Mouse (Mus musculus): ENCODE results near the gene Dchs2. TPM values are rescaled to one million over a fixed set of nuclear protein-coding genes. Genes with fewer than 3 reads are reported as not detected.
A peak's percentile ranks its signal among the peaks of the same experiment; 100 is the strongest.
"Not testable (repeated sequence)": the region's sequence is repeated elsewhere in the genome, so short reads cannot be mapped to it uniquely, and the experiment has no call there.

Dchs2 gene
- polyA plus RNA-seq, 1 experiment from 2014 or later: 0.11 TPM

GRCm38 (mm10) chr3:83114946-83115345 lies 12.8 kb upstream of the Dchs2 start:
- no peak overlapping the region for H3K27ac ChIP-seq (ENCODE audit: poor library complexity, severe bottlenecking)
- peaks cover 3% of the 10 kb centered on the region; the same call in 1 of the 2 replicates for H3K4me1 ChIP-seq (replicated peaks)
- ATAC-seq (ENCODE audit: insufficient number of reproducible peaks, low FRiP score): no peak
- H3K4me2 ChIP-seq: no peak overlapping the region
- WGBS: 63% methylated on average over 1 of the region's 1 CpGs
- no peaks in the 10 kb centered on the region for H3K9me3 ChIP-seq (replicated peaks)
- peaks cover 10% of the 10 kb centered on the region for H3K27me3 ChIP-seq (replicated peaks)
- H3K9ac ChIP-seq: no peak overlapping the region
- H3K36me3 ChIP-seq: no peaks in the 10 kb centered on the region
- no peak overlapping the region for H3K4me3 ChIP-seq

GRCm38 (mm10) chr3:83117592-83117991 lies 10.2 kb upstream of the Dchs2 start:
- no peak overlapping the region for H3K4me2 ChIP-seq
- WGBS: 70% methylated on average over 10 of the region's 10 CpGs
- H3K36me3 ChIP-seq: no peaks in the 10 kb centered on the region
- H3K4me1 ChIP-seq (replicated peaks): peaks cover 3% of the 10 kb centered on the region; the same call in 1 of the 2 replicates
- H3K9ac ChIP-seq: no peak overlapping the region
- ATAC-seq (ENCODE audit: insufficient number of reproducible peaks, low FRiP score): no peak
- peaks cover 4% of the 10 kb centered on the region for H3K27me3 ChIP-seq (replicated peaks)
- no peak overlapping the region for H3K4me3 ChIP-seq
- no peaks in the 10 kb centered on the region for H3K9me3 ChIP-seq (replicated peaks)
- H3K27ac ChIP-seq (ENCODE audit: poor library complexity, severe bottlenecking): no peak overlapping the region

- WGBS: 89% methylated on average over 9 of the region's 9 CpGs
Observed at GRCm38 (mm10) chr3:83123945-83124344, 3.8 kb upstream of the Dchs2 start.

GRCm38 (mm10) chr3:83127088-83127725 lies 541 bp upstream of the Dchs2 start:
- peak overlapping the region; percentile 55 for H3K9ac ChIP-seq
- under 1% methylated on average over 34 of the region's 37 CpGs for WGBS
- peak; percentile 61 for ATAC-seq (ENCODE audit: insufficient number of reproducible peaks, low FRiP score)

More at GRCm38 (mm10) chr3:83123945-83124344, 3.8 kb upstream of the Dchs2 start:
- H3K36me3 ChIP-seq; H3K9ac ChIP-seq; H3K4me3 ChIP-seq; H3K9me3 ChIP-seq (replicated peaks); H3K4me2 ChIP-seq; ATAC-seq (ENCODE audit: insufficient number of reproducible peaks, low FRiP score); H3K27ac ChIP-seq (ENCODE audit: poor library complexity, severe bottlenecking): not testable (repeated sequence)
- Histone ChIP-seq H3K27me3 (replicated peaks) (peaks cover 47% of the 10 kb centered on the region), H3K4me1 (replicated peaks) (peaks cover 16% of the 10 kb centered on the region)

GRCm38 (mm10) chr3:83128449-83128922 lies 738 bp downstream of the Dchs2 start:
- Histone ChIP-seq H3K9me3 (replicated peaks) (no peaks in the 10 kb centered on the region), H3K4me1 (replicated peaks) (peaks cover 22% of the 10 kb centered on the region), H3K4me2 (peak overlapping the region; percentile 91), H3K27me3 (replicated peaks) (peaks cover 76% of the 10 kb centered on the region), H3K27ac (ENCODE audit: poor library complexity, severe bottlenecking) (no peak overlapping the region), H3K9ac (peak overlapping the region; percentile 55; the same call in 1 of the 2 replicates), H3K36me3 (no peaks in the 10 kb centered on the region), H3K4me3 (peak overlapping the region; percentile 72)
- ATAC-seq (ENCODE audit: insufficient number of reproducible peaks, low FRiP score): peak; percentile 14; the same call in 1 of the 2 replicates
- WGBS: under 1% methylated on average over 43 of the region's 43 CpGs

More at GRCm38 (mm10) chr3:83127088-83127725, 541 bp upstream of the Dchs2 start:
- no peaks in the 10 kb centered on the region for H3K36me3 ChIP-seq
- H3K27ac ChIP-seq (ENCODE audit: poor library complexity, severe bottlenecking): no peak overlapping the region
- peak overlapping the region; percentile 91 for H3K4me2 ChIP-seq
- H3K9me3 ChIP-seq (replicated peaks): no peaks in the 10 kb centered on the region
- peaks cover 71% of the 10 kb centered on the region for H3K27me3 ChIP-seq (replicated peaks)
- peak overlapping the region; percentile 72 for H3K4me3 ChIP-seq
- H3K4me1 ChIP-seq (replicated peaks): peaks cover 22% of the 10 kb centered on the region

GRCm38 (mm10) chr3:83129151-83129550 lies 1.4 kb downstream of the Dchs2 start:
- Histone ChIP-seq H3K27me3 (replicated peaks) (peaks cover 76% of the 10 kb centered on the region), H3K27ac (ENCODE audit: poor library complexity, severe bottlenecking) (no peak overlapping the region), H3K36me3 (no peaks in the 10 kb centered on the region), H3K4me2 (peak overlapping the region; percentile 91), H3K9me3 (replicated peaks) (no peaks in the 10 kb centered on the region), H3K9ac (no peak overlapping the region), H3K4me3 (peak overlapping the region; percentile 72), H3K4me1 (replicated peaks) (peaks cover 22% of the 10 kb centered on the region)
- 7% methylated on average over 22 of the region's 22 CpGs for WGBS
- 0 out of 2 replicates have a peak, but pooled peaks have one; percentile 10 for ATAC-seq (ENCODE audit: insufficient number of reproducible peaks, low FRiP score)

- 54% methylated on average over 7 of the region's 7 CpGs for WGBS
- Histone ChIP-seq H3K9ac (no peak overlapping the region), H3K4me2 (no peak overlapping the region), H3K9me3 (replicated peaks) (no peaks in the 10 kb centered on the region), H3K27me3 (replicated peaks) (peaks cover 9% of the 10 kb centered on the region), H3K36me3 (no peaks in the 10 kb centered on the region), H3K4me1 (replicated peaks) (peaks cover 9% of the 10 kb centered on the region), H3K27ac (ENCODE audit: poor library complexity, severe bottlenecking) (no peak overlapping the region), H3K4me3 (no peak overlapping the region)
- ATAC-seq (ENCODE audit: insufficient number of reproducible peaks, low FRiP score): no peak
Observed at GRCm38 (mm10) chr3:83136413-83136812, 8.7 kb downstream of the Dchs2 start.

GRCm38 (mm10) chr3:83138820-83139219 lies 11.1 kb downstream of the Dchs2 start:
- Histone ChIP-seq H3K4me3 (no peak overlapping the region), H3K9ac (no peak overlapping the region), H3K36me3 (no peaks in the 10 kb centered on the region), H3K27me3 (replicated peaks) (no peaks in the 10 kb centered on the region), H3K27ac (ENCODE audit: poor library complexity, severe bottlenecking) (no peak overlapping the region), H3K4me2 (no peak overlapping the region; the same call in 1 of the 2 replicates), H3K9me3 (replicated peaks) (no peaks in the 10 kb centered on the region), H3K4me1 (replicated peaks) (peaks cover 9% of the 10 kb centered on the region)
- ATAC-seq (ENCODE audit: insufficient number of reproducible peaks, low FRiP score): no peak
- WGBS: 67% methylated on average over 2 of the region's 2 CpGs

GRCm38 (mm10) chr3:83145610-83146009 lies 17.9 kb downstream of the Dchs2 start:
- WGBS: 46% methylated on average over 3 of the region's 3 CpGs
- H3K4me3 ChIP-seq: no peak overlapping the region

GRCm38 (mm10) chr3:83147273-83148054 lies 19.7 kb downstream of the Dchs2 start:
- no peak for ATAC-seq (ENCODE audit: insufficient number of reproducible peaks, low FRiP score)
- H3K27me3 ChIP-seq (replicated peaks): no peaks in the 10 kb centered on the region
- H3K27ac ChIP-seq (ENCODE audit: poor library complexity, severe bottlenecking): no peak overlapping the region
- WGBS: 78% methylated on average over 6 of the region's 6 CpGs
- H3K36me3 ChIP-seq: no peaks in the 10 kb centered on the region
- no peaks in the 10 kb centered on the region for H3K4me1 ChIP-seq (replicated peaks)
- H3K4me2 ChIP-seq: no peak overlapping the region
- no peaks in the 10 kb centered on the region for H3K9me3 ChIP-seq (replicated peaks)
- H3K9ac ChIP-seq: no peak overlapping the region
- no peak overlapping the region for H3K4me3 ChIP-seq

More at GRCm38 (mm10) chr3:83145610-83146009, 17.9 kb downstream of the Dchs2 start:
- H3K27me3 ChIP-seq (replicated peaks): no peaks in the 10 kb centered on the region
- H3K9ac ChIP-seq: no peak overlapping the region
- no peak for ATAC-seq (ENCODE audit: insufficient number of reproducible peaks, low FRiP score)
- H3K4me1 ChIP-seq (replicated peaks): no peaks in the 10 kb centered on the region
- H3K27ac ChIP-seq (ENCODE audit: poor library complexity, severe bottlenecking): no peak overlapping the region
- H3K4me2 ChIP-seq: no peak overlapping the region
- no peaks in the 10 kb centered on the region for H3K36me3 ChIP-seq
- no peaks in the 10 kb centered on the region for H3K9me3 ChIP-seq (replicated peaks)

GRCm38 (mm10) chr3:83148055-83148447 lies 20.3 kb downstream of the Dchs2 start:
- Histone ChIP-seq H3K36me3 (no peaks in the 10 kb centered on the region), H3K4me1 (replicated peaks) (no peaks in the 10 kb centered on the region), H3K9me3 (replicated peaks) (no peaks in the 10 kb centered on the region), H3K4me3 (no peak overlapping the region), H3K4me2 (no peak overlapping the region), H3K9ac (no peak overlapping the region), H3K27ac (ENCODE audit: poor library complexity, severe bottlenecking) (no peak overlapping the region), H3K27me3 (replicated peaks) (no peaks in the 10 kb centered on the region)
- no peak for ATAC-seq (ENCODE audit: insufficient number of reproducible peaks, low FRiP score)
- 58% methylated on average over 4 of the region's 4 CpGs for WGBS

Measured in heart, embryonic 12.5 days (tissue).